Mouse (Mus musculus) lung, postnatal 0 days (tissue): ENCODE data around the gene Parm1. TPM values are rescaled to one million over a fixed set of nuclear protein-coding genes. Genes with fewer than 3 reads are reported as not detected.

Experiments
- ATAC-seq: fragments of 200-750 bp; cut with Nextera tagmentation; 2 replicates; pipeline ENCODE4 v1.8.0; 2017; ENCODE audit warnings: moderate library complexity
- DNase-seq: peaks from one replicate; pipeline ENCODE4 v3.0.0-alpha.2; 2016; ENCODE audit warnings: low spot score
- H3K27ac ChIP-seq: fragments of 300-500 bp; sonication (generic); 2 replicates; pipeline ENCODE4 v1.5.1; 2014; ENCODE audit warnings: antibody characterized with exemption, mild to moderate bottlenecking, low read length, mixed read lengths
- H3K27me3 ChIP-seq: fragments of 300-500 bp; sonication (generic); replicated peaks from 2 replicates; pipeline ENCODE4 v1.6.1; 2014; ENCODE audit warnings: low read length, mixed read lengths; ENCODE audit not compliant: insufficient read depth
- H3K36me3 ChIP-seq: fragments of 300-500 bp; sonication (generic); 2 replicates; pipeline ENCODE4 v1.6.1; 2014; ENCODE audit warnings: low read length, mixed read lengths; ENCODE audit not compliant: insufficient read depth
- H3K4me1 ChIP-seq: fragments of 300-500 bp; sonication (generic); 2 replicates; pipeline ENCODE4 v1.6.1; 2014; ENCODE audit warnings: antibody characterized with exemption, low read depth, low read length, mixed read lengths; ENCODE audit not compliant: insufficient read depth
- H3K4me2 ChIP-seq: fragments of 300-500 bp; sonication (generic); replicated peaks from 2 replicates; pipeline ENCODE4 v1.6.1; 2014; ENCODE audit warnings: low read depth, mild to moderate bottlenecking, low read length, moderate library complexity, mixed read lengths
- H3K4me3 ChIP-seq: fragments of 300-500 bp; sonication (generic); 2 replicates; pipeline ENCODE4 v1.5.1; 2014; ENCODE audit warnings: low read depth, low read length
- H3K9ac ChIP-seq: fragments of 300-500 bp; sonication (generic); replicated peaks from 2 replicates; pipeline ENCODE4 v1.6.1; 2014; ENCODE audit warnings: low read depth, mild to moderate bottlenecking
- H3K9me3 ChIP-seq: fragments of 300-500 bp; sonication (generic); 2 replicates; pipeline ENCODE4 v1.6.1; 2016; ENCODE audit warnings: low read length, mixed read lengths
- CTCF ChIP-seq: IDR thresholded peaks from 2 replicates; pipeline ENCODE4 v1.5.1; 2016; ENCODE audit warnings: antibody characterized with exemption, mild to moderate bottlenecking
- EP300 ChIP-seq: IDR thresholded peaks from 2 replicates; pipeline ENCODE4 v1.6.1; 2016; ENCODE audit warnings: antibody characterized with exemption, mild to moderate bottlenecking, control low read depth
- WGBS: fragments of 180-500 bp; shearing (Covaris S2); extraction: QIAGEN DNeasy Blood & Tissue Kit; methylation state at CpG from one replicate; pipeline ENCODE4 v1.1.7; 2014; 5-methylcytosine and 5-hydroxymethylcytosine counted together
- polyA plus RNA-seq: library from polyadenylated mRNA; unstranded; fragments of >200 nt; fragmentation: Nextera tagmentation; extraction: Ambion mirVana; gene quantifications from 2 replicates; pipeline ENCODE4 v1.2.1, GENCODE M21; 2015

The Parm1 gene
- polyA plus RNA-seq, 1 experiment from 2014 or later, result 5.0 TPM

GRCm38 (mm10) chr5:91617331-91618233 lies 100.2 kb downstream of the Parm1 start:
- no peak overlapping the region for H3K9ac ChIP-seq
- H3K9me3 ChIP-seq, result no peaks in the 10 kb centered on the region
- WGBS, result 60% methylated on average over 11 of the region's 11 CpGs
- H3K36me3 ChIP-seq, result no peaks in the 10 kb centered on the region
- TF ChIP-seq CTCF (no peak), EP300 (no peak)
- H3K27me3 ChIP-seq, result 0 out of 2 replicates have a peak, but pooled peaks cover 3% of the 10 kb centered on the region
- ATAC-seq (peak; percentile 44), DNase-seq (peak; percentile 52)
- no peak overlapping the region for H3K4me3 ChIP-seq
- no peak overlapping the region for H3K27ac ChIP-seq
- no peak overlapping the region for H3K4me2 ChIP-seq
- no peaks in the 10 kb centered on the region for H3K4me1 ChIP-seq

GRCm38 (mm10) chr5:91618661-91619173 lies 101.3 kb downstream of the Parm1 start:
- 55% methylated on average over 4 of the region's 4 CpGs for WGBS
- Histone ChIP-seq H3K4me2 (no peak overlapping the region), H3K4me3 (no peak overlapping the region), H3K9ac (no peak overlapping the region), H3K27ac (no peak overlapping the region), H3K27me3 (0 out of 2 replicates have a peak, but pooled peaks cover 3% of the 10 kb centered on the region), H3K9me3 (no peaks in the 10 kb centered on the region), H3K4me1 (no peaks in the 10 kb centered on the region), H3K36me3 (no peaks in the 10 kb centered on the region)
- DNase-seq (no peak), ATAC-seq (no peak)
- TF ChIP-seq EP300 (no peak), CTCF (no peak)

- no peaks in the 10 kb centered on the region for H3K4me1 ChIP-seq
- DNase-seq, result no peak
- no peaks in the 10 kb centered on the region for H3K27me3 ChIP-seq
- H3K9ac ChIP-seq, result no peak overlapping the region
- TF ChIP-seq EP300, result no peak
- no peak for TF ChIP-seq CTCF
- H3K27ac ChIP-seq, result no peak overlapping the region
- H3K4me2 ChIP-seq, result no peak overlapping the region
- no peak for ATAC-seq
- 84% methylated on average over 6 of the region's 6 CpGs for WGBS
- H3K4me3 ChIP-seq, result no peak overlapping the region
- H3K36me3 ChIP-seq, result no peaks in the 10 kb centered on the region
- H3K9me3 ChIP-seq, result no peaks in the 10 kb centered on the region
Measured at GRCm38 (mm10) chr5:91621197-91621596, 103.8 kb downstream of the Parm1 start.

DNA sequence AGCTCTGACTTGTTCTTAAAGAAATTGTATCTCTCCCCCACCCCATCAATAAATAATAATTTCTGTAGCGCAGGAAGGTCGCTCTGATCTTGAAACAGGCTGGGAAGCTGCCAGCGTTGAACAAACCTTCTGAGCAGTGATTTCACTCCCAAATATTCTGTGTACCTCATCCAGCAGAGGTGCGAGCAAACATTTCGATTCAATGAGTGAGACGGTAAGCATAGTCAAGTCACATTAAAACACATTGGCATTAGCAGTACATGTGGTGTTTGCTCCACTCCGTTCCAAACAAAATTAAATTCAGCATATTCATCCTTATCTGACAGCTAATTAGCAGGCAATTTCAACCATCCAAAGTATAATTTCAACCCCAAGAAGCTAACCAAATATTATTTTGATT lies 109.4 kb downstream of the Parm1 start:
- no peak for ATAC-seq
- no peak for DNase-seq
- Histone ChIP-seq H3K27ac (no peak overlapping the region), H3K4me2 (no peak overlapping the region), H3K9ac (no peak overlapping the region), H3K9me3 (no peaks in the 10 kb centered on the region), H3K4me3 (no peak overlapping the region), H3K4me1 (no peaks in the 10 kb centered on the region), H3K36me3 (no peaks in the 10 kb centered on the region), H3K27me3 (no peaks in the 10 kb centered on the region)
- no peak for TF ChIP-seq EP300
- TF ChIP-seq CTCF, result no peak
- WGBS, result 80% methylated on average over 7 of the region's 7 CpGs

DNA sequence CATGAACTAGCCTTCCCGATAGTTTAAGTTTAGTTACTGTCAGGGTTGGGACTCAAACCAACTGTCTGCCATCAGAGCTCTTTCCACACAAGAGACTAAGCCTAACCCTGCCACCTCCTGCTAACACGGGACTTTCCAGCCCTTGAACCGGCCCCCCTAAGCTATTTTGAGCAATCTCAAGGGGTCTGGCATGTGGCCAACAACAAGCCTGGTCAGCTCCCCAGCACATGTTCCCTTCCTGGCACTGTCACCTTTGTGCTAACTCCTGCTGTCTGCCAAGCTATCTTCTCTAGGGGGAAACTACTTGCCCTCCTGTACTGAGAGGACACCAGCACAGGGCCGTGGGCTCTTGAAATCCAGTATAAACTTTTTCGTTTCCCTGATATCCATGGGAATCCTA lies 112.1 kb downstream of the Parm1 start:
- Histone ChIP-seq H3K9ac (no peak overlapping the region), H3K4me2 (no peak overlapping the region), H3K36me3 (no peaks in the 10 kb centered on the region), H3K4me1 (no peaks in the 10 kb centered on the region), H3K27me3 (no peaks in the 10 kb centered on the region), H3K9me3 (no peaks in the 10 kb centered on the region), H3K4me3 (no peak overlapping the region), H3K27ac (no peak overlapping the region)
- peak; percentile 25; the same call in 1 of the 2 replicates for ATAC-seq
- no peak for TF ChIP-seq EP300
- TF ChIP-seq CTCF, result no peak
- 40% methylated on average over 5 of the region's 5 CpGs for WGBS
- DNase-seq, result peak; percentile 21

DNA sequence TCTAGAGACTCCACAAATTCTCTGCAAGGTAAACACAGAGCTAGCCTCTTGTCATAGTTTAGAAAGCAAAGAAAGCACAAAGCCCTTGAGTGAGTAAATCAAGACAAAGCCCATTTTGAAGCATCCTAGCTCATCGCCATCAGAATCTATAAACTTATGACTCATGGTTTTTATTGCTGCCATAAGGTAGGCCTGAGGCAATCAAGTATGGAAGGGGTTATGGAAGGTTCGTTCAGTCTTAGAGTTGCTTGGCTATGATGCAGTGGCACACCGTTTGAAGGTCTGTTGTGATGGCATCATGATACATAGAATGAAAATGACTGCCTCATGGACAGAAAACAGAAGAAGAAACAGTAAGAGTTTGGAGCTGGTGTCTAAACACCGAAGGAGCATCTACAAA lies 133.9 kb downstream of the Parm1 start:
- Histone ChIP-seq H3K4me1 (no peaks in the 10 kb centered on the region), H3K36me3 (no peaks in the 10 kb centered on the region), H3K27me3 (no peaks in the 10 kb centered on the region), H3K9me3 (no peaks in the 10 kb centered on the region), H3K27ac (no peak overlapping the region), H3K9ac (no peak overlapping the region), H3K4me2 (no peak overlapping the region), H3K4me3 (no peak overlapping the region)
- DNase-seq (no peak), ATAC-seq (no peak)
- TF ChIP-seq EP300 (no peak), CTCF (no peak)
- WGBS, result 80% methylated on average over 4 of the region's 4 CpGs
